Mouse (Mus musculus) C3H10T1/2 (cell line): ENCODE measurements around the gene Arfgef3. TPM values are rescaled to one million over a fixed set of nuclear protein-coding genes. Genes with fewer than 3 reads are reported as not detected.

Experiments
- polyA plus RNA-seq, 2 experiments: library from polyadenylated mRNA; unstranded; fragments of >200 nt; fragmentation: generic; extraction: Trizol; gene quantifications; one replicate each; pipeline ENCODE4 v1.2.1; 2012; ENCODE audit warnings: missing spikeins in 2 of 2

Gene Arfgef3
- polyA plus RNA-seq: not detected

GRCm38 (mm10) chr10:18743286-18744142 is at the start of gene Arfgef3:
Arfgef3 (minus strand) TSS chr10:18743949.

GRCm38 (mm10) chr10:18786693-18787092 is 42.9 kb upstream of the Arfgef3 start, which contains the start of gene Gm4922:
Gm4922 (minus strand) TSS chr10:18786793.

GRCm38 (mm10) chr10:18545813-18546235 is 197.9 kb downstream of the Arfgef3 start, which contains the start of gene Hebp2:
Hebp2 (minus strand) TSS chr10:18546076.

Other genes starting within 250 kb of the Arfgef3 start
- 1 to 10 TPM in 1 of 2 experiments, under 1 TPM in 1; 0.63 to 2.7 TPM for gene Hebp2, start 197.9 kb downstream of the Arfgef3 start, polyA plus RNA-seq
- gene Gm4922, start 42.8 kb upstream of the Arfgef3 start, polyA plus RNA-seq: not detected
- under 1 TPM; 0.12 to 0.31 TPM for gene Perp, start 101.1 kb upstream of the Arfgef3 start, polyA plus RNA-seq